Mouse (Mus musculus): ENCODE measurements around the gene Lin52.

The Lin52 gene

DNA sequence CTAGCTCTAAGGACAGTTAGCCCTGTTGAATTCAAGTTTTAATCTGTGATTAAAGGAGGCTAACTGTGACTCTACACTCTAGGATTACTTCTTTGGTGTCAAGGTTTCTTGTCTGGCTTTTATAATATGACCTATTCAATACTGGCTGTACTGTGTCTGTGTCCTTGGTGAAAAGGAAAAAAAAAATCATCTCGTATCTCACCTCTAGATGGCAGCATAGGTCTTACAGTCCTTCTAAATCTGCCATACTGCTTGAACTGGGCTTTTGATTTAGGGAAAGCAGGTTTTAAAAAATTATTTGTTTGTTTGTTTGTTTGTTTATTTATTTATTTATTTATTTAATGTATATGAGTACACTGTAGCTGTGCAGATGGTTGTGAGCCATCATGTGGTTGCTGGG, 17.5 kb downstream of the Lin52 start:
- DNase-seq (ENCODE audit: low spot score) = no peak

DNA sequence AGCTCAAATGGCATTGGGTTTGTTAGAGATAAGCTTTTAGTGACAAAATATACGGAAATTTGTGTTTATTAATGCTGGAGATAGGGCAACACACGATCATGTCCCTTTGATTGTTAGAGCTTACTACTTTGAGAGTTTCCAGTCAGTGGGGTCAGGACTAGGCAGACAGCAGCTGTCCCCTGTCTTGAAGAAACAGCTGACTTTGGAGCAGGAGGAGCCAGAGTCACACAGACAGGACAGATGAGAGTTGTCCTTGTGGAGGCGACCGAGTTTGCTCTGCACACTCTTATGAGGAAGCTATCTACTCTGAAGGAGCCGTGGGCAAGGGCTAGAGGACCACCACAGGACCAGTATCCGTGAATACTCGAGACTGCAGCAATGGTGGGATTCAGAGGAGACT, 27.7 kb downstream of the Lin52 start:
- DNase-seq (ENCODE audit: low spot score) = no peak

DNA sequence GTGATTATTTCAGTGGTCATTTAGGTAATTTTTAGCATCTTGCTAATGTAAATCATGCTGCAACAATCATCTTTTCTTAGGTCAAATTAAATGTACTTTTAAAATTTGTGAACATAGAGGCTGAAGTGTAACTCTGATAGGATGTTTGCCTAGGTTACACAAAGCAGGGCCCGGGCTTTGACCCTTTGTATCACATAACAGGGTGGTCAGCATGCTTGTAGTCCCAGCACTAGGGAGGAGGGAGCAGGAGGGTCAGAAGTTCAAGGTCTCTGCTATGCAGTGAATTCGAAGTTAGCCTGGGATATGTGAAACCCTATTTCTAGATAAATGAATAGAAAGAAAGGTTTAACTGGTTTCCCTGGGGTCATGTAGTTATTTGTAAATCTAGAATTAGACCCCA, 30.0 kb downstream of the Lin52 start:
- no peak for DNase-seq (ENCODE audit: low spot score)

DNA sequence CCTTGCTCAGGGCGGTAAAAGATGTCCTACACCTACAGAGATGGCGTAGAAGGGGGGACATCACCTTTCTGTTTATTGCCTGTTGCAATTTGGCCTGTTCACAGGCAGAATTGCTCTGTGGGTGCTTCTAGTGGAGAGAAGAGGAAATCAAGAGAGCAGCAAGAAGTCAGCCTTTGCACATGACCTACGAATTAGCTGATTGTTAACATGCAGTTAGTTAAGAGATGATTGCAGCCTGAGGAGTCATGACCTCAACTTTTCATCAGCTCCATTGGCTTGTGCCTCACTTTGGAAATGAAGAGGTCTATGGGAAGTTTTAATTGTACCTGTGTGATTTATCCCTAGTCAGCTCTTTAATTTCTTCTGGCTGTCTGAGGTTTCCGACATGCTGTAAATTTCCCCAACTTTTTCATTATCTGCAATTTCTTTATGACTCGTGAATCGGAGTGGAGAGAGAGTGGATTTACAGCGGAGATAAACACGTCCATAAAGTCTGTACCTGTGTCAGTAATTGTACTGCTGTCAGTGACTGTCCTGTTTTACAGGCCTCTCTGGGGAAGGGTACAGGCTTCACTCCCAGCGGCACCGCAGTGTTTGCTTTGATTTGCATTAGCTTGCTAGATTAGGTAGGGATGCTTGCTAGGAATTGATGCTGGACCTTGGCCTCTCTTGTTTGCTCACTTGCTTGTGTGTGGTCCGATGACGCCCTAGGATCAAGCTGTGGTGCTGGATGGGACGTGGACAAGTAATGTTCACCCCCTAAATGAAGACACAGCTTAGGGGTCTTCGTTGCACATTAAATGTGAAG, 31.8 kb downstream of the Lin52 start:
- DNase-seq (ENCODE audit: low spot score) = no peak

DNA sequence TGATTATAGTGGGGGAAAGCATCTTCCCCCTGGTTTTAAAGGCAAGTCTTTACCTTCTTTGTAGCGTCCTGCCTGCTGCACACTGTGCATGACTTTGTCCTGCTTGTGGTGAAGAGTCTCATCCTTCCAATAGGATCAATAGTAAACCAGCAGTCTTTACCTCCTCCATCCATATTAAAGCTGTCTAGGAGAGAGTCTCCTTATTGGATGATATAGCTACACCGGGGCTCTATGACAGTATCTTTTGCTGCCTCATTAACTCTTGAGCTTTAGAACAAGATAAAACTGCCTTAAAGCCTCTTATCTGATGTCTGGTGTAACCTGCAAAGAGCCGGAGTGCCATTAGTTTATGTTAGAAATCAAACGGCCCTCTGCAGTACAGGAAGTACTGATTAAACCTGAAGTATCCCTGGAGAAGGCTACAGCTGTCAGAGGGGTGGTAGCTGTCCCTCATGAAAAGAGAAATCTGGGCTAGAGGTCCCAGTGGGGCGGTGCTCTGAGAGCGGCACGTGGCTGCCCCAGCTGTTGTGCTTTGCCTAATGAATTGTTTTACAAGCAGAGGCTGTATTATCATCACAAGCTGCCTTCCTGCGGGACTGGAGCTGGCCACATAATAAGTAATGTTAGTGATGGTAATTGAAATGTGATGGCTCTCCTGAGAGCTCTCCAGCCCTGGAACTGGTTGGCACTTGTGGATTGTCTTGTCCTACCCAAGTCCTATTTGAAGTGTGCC, 36.3 kb downstream of the Lin52 start:
- no peak for DNase-seq (ENCODE audit: low spot score)

DNA sequence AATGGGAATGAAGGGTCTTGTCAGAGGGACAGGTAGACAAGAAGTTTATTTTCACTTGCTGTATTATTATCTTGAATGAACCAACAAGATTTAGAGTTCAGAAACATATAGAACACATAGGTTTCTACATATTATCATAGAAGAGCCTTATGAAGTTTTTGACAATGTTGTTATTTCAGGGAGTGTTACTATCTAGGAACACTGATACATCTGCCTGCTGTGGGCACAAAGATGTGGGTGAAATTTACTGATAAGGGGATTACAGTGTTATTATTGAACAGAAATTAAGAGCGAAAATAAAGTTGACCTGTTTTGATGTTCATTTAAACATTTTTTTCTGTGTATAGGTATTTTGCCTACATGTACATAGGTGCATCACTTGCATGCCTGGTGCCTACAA, 45.6 kb downstream of the Lin52 start:
- no peak for DNase-seq (ENCODE audit: low spot score)

DNA sequence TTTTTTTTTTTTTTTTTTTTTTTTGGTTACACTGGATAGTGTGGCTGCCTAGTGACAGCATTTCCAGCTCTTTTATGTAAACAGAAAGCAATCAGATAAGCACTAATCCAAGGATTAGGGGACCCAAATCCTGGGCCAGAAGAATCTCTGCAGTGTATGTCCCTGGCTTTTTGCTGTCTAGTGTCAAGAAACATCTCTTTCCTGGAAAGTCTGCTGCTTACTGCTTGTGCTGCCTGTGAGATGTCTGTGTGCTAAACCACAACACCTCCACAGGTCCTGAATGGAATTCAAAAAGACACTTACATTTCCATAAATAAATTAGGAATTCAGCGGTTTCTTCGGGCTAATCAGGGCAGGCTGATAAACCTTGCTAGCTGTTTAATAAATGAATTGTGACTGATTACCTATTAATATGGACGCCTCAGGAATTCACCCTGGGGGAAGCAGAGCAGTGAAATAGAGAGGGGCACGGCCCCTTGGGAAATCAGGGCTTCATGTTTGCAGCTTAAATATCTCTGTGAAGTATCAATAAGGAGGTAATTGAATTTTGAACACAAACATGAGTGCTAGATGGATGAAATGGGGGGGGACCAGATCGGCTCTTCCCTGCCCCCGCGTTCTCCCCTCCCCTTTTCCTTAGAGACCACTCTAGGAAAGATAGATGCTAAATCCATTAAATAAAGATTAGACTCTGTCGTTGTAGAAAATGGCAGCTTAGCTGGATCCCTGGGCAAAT, 49.5 kb downstream of the Lin52 start:
- DNase-seq (ENCODE audit: low spot score) = no peak

DNA sequence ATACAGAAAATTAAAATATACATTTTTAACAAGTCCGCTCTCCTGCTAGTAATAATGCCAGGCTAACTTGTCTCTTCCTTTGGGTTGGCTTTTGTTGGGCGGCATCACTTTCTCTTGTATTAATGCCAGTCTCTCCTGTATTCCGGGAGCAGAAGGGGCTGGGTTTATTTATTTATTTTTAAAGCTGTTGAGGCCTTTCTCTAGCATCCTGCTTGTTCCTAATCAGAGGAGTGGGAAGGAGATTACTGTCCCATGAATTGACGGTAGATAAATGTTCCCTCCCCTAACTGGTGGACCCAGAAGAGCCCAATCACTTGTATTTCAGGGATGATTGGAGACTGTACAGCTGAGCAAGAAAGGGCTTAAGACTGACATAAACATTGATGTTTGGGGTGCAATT, 50.1 kb downstream of the Lin52 start:
- DNase-seq (ENCODE audit: low spot score) = no peak

DNA sequence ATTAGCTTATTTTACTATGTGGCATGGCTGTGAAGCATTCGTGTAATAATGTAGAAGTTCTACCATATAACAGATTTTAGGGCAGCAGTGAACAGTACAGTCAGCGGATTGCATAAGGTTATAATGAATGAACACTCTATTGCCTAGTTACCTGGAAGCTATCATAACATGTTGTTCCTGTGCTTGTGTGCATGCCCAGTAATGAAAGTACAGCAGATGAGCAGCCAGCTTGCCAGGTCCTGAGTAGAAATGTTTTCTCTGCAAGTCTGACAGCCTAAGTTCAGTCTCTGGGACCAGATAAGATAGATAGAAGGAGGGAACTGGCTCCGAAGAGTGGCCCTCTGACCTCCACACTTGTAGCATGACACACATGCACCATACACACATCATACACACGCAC, 55.6 kb downstream of the Lin52 start:
- no peak for DNase-seq (ENCODE audit: low spot score)

DNA sequence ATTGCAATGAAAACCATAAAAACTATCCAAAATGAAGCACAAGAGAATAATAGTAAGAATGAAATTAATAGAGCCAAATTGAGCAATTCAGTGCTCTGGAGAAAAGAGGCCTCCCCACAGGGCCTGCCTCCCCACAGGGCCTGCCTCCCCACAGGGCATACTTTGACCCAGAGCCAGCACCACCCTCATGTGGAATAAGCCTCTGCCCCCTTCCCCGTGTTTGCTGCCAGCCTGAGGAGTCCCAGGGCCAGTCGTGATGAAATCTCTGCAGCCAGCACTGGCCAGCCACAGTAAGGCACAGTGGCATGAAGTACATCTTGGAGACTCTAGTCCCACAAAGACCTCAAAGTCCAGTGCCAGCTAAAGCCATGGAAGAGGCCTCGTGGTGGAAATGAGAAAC, 60.8 kb downstream of the Lin52 start:
- DNase-seq (ENCODE audit: low spot score) = no peak

DNA sequence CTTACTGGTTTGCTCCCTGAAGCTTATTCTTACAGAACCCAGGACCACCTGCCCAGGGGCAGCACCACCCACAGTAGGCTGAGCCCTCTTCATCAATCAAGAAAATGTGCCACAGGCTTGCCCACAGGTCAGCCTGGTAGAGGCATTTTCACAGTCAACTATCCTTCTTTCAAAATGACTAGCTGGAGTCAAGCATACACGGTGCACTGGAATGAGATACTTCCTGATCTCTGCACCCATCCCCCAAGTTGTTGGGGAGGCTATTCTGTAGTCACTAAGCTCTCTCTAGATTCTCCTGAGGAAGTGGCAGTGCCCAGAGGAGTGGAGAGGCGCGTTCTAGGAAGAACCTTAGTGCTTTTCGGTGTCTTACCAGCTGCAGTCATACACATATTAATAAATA, 64.3 kb downstream of the Lin52 start:
- no peak for DNase-seq (ENCODE audit: low spot score)

DNA sequence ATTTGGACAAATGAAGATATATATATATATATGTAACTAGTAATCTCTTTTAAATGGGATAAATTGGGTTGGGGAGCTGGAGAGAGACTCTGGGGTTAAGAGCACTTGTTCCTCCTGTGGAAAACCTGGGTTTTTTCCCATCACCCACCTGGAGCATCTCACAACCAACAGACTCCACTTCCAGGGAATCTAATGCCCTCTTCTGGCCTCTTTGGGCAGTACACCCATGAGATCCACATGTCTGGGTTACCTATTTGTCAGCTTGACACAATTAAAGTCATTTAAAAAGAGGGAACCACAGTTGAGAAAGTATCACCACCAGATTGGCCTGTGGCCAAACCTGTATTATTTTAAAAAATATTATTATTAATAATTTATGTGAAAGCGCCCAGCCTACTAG, 65.4 kb downstream of the Lin52 start:
- DNase-seq (ENCODE audit: low spot score) = no peak

DNA sequence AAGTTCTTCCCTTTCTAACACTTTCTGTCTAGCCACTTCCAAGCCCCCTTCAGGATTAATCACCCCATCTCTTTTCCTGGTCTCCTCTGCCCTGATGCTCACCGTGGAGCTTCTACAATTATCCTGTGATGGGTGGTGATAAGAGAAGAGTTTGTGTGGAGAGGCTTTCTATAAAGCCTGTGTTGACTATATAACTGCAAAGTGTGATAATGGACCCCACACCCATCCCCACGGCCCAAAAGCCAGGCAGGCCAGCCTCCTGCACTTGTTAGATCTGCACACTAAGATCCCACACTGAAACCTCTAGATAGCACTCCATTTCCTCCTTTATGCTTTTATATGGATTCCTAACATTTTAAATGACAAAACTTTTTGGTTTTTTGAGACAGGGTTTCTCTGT, 66.8 kb downstream of the Lin52 start:
- no peak for DNase-seq (ENCODE audit: low spot score)

DNA sequence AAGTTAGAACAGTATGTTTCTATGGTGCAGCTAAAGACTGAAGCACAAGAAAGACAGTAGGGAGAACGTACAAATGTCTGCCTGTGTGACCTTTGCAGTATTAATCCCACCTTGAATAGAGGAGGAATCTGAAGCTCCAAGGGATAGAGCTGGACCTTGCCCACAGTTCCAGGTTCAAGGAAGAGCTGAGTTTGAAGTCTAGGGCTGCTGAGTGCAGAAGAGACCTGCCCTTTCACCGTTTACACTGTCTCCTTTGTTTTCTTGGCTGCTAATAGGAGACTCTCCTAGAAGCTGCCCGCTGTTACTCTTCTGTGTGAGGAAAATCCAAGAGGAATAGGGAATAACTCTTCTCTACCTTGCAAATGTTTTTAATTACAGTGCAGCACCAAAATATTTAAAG, 72.5 kb downstream of the Lin52 start:
- DNase-seq (ENCODE audit: low spot score) = no peak

DNA sequence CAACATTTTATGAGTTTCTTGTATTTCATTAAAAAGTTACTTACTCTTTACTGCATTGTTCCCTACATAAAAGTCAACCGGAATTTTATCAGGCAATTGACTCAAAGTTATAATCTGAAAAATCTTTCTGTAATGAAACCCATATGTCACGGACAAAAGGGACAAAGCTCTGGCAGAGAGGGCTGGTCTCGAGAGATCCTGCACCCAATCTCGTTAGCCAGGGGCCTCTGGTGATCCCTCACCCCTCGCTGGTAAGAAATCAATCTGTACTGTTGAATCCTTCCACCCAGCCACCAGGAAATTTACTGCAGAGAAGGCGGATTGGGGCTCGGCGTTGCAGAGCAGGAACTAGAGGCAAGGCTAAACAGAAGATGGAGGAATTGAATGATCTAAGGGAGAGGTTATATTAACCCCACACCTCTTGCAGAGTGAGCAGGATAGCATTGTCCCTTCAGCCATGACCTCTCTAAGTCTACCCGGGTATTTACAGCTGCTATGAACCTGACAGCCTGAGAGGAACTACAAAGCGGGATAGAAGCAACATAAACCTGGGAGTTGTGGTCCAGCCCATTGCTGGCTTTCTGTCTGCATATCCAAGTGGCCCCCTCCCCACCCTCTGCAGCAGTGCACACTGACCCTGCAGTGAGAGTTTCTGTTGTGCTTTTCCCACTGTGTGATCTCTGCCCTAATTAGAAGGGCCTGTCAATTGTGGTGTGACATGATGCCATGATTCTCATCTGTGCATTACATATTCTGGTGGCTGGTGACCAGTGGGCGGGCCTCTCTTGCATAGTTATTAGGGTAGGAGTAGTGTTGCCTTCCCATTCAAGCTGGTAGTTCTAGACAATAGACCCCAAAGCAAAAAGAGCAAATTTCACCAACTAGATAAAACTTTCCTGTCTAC, 73.2 kb downstream of the Lin52 start:
- DNase-seq (ENCODE audit: low spot score) = no peak

DNA sequence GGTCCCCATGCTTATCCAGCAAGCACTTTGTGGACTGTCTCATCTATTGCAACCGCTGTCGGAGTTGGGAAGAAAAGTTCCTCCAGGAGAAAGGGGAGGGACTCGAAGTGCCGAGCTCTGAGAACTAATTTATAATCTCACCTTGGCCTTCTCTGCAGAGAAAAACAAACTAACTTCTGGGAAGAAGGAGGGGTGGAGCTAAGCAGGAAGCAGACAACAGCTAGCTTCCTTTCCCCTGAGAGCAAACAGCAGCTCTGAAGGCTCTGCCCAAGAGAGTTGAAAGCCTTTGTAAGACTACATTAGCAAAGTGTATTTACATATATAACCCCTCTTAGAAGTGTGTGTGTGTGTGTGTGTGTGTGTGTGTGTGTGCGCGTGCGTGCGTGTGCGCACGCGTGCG, 74.2 kb downstream of the Lin52 start:
- DNase-seq (ENCODE audit: low spot score) = no peak

DNA sequence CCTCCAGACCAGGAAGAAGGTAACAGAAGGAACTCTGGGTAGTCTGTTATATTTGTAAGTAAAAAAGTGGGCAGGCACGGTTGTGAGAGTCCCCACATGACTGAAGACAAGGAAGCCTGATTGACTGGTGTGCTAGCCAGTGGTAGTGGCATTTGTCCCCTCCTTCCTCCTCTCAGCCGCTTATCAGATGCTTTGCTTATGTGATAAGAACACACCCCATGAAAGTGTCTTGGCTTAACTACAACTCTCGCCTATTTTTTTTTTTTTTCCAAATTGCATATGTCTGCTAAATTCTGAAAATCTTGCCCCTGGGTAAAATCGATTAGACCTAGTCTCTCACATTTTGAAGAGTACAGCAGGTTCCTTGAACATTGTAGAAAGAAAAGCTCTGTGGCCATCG, 79.2 kb downstream of the Lin52 start:
- DNase-seq (ENCODE audit: low spot score) = no peak

DNA sequence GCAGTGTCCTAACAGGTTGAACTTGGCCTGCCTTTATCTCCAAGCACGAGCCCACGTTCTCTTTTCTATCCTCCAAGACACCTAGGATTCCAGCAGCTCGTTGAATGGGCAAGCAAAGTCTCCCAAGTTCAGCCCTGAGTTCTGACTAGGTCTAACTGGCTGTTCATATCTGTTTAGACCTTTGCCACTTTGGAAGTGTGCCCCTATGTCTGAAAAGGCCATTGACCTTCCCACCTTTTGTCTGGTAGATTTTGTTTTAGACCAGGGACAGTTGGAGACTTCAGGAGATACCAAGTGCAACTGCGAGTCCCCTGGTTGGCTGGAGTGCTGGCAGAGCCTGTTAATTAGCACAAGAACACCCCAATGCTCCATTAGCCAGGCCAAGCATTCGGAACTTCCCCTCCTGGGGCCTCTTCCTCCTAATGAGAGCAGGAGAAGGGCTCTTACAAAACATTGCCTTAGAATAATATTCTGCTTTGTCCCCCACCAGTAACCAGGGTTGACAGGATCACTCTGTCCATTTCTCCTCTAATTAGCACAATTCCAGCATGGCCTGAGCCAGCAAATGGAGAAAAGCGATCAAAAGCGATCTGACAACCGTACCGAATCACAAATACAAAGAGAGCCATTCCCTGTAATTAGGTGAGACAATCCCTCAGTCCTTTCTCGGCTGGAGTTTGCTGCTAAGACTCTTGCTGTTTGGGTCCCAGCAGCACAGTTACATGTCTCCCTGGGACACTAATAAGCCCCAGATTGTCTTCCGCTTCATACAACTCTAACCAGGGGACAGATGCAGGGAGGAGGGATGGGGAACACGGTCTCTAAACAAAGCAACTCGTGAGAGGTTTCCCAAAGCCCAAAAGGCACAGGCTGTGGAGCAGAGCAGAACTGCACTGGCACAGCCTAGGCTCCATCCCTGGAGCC, 80.9 kb downstream of the Lin52 start:
- no peak for DNase-seq (ENCODE audit: low spot score)

DNA sequence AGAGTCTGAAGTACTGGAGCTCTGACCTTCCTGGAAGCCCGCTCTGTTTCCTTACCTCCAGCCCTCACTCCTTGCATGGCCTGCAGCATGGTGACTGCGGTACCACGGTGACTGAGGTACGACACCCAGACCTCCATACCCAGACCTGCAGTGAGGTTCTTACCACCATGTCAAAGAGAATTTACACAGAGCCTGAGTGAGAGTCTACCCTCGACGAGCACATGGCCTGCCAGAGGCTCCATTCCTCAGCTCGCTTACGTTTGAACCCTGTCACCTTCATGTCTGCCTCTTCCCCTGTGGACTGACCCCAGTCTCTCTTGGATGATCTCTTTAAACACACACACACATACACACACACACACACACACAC, 81.6 kb downstream of the Lin52 start:
- DNase-seq (ENCODE audit: low spot score) = no peak

DNA sequence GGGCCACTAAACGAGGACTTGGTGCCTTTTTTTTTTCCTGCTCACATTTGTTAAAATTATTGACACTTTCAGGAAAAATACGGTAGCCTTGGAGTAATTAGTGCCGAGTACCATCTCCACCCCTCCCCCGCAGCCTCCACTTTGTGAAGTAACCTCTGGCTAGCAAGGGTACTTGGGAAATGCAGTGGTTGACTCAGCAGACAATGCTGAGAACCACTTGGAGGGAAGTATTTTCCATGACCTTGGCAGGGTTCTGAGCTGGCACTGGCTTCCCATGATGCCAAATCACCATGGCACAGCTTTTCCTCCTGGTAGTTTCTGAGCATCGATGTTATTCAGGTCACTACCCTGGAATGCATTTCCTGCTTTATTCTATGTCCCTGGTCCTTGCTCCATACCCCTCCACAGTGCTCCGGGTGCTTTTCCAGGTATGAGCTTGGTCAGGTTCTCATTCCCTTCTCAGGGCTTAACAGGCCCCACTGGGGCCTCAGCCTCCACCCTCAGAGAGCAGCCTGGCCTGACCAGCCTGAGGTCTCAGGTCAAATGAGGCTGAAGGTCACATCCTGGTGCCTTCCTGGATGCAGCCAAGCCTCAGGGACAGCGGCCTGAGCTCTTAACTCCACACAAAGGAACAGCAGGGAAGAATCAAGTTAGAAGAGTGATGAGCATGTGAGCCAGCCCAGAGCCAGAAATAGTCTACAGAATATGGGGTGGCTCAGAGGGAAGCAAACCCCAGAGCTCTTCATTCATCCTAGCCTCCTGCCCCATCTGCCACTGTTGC, 82.7 kb downstream of the Lin52 start:
- no peak for DNase-seq (ENCODE audit: low spot score)

Measured in ovary, postnatal 14 days (tissue).